Mouse (Mus musculus) CD8-positive naive resting alpha-beta T cell, adult 57 days (primary cell): ENCODE measurements around the gene Txn1. TPM values are rescaled to one million over a fixed set of nuclear protein-coding genes. Genes with fewer than 3 reads are reported as not detected.

Experiments used
- total RNA-seq: library from RNA; stranded (reverse); gene quantifications from one replicate; pipeline ENCODE4 v1.2.4, GENCODE M21; 2023

The Txn1 gene
- 53.6 TPM for total RNA-seq

GRCm38 (mm10) chr4:57956029-57956960 lies at the start of gene Txn1:
Gene Txn1, minus strand, starts transcription at chr4:57956411.

DNA sequence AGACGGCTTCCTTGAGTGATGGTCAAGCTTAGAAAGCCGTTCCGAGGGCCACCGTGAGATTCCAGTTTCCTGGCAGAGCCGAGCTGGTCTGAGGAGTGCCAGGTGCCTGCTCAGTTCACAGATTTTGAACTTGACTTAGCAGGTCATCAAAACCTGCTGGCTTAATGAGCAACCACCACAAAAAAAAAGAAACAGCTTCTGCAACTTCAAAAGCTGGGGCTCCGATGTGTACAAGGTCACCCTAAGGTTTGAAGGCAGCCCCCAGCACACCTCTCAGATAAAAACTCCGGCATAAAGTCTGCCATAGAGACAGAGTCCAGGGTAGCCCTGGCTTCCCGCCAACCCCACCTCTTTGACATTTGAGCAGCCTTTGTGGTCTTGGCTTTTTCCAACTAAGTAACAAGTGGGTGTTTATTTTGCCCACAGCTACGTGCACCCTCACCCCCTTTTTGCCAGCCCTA lies 40.0 kb downstream of the Txn1 start, which contains the start of gene D630039A03Rik:
TSS of gene D630039A03Rik (minus strand) at position 97 of the 461 bp plus-strand sequence.

Other genes with a start within 250 kb of the Txn1 start
- 33.0 TPM for gene Akap2, start 238.8 kb downstream of the Txn1 start, total RNA-seq
- gene D630039A03Rik, start 40.1 kb downstream of the Txn1 start, total RNA-seq, result 0.70 TPM
- gene Txndc8, start 52.7 kb upstream of the Txn1 start, total RNA-seq, result not detected